Mouse (Mus musculus): ENCODE results near the gene Gng12. TPM values are rescaled to one million over a fixed set of nuclear protein-coding genes. Genes with fewer than 3 reads are reported as not detected.
A peak's percentile ranks its signal among the peaks of the same experiment; 100 is the strongest.
"Not testable (repeated sequence)": the region's sequence is repeated elsewhere in the genome, so short reads cannot be mapped to it uniquely, and the experiment has no call there.

Gng12 gene
- 33.4 and 36.9 TPM in 2 replicates for polyA plus RNA-seq (2015; fragmentation: Nextera tagmentation; extraction: Ambion mirVana)

DNA sequence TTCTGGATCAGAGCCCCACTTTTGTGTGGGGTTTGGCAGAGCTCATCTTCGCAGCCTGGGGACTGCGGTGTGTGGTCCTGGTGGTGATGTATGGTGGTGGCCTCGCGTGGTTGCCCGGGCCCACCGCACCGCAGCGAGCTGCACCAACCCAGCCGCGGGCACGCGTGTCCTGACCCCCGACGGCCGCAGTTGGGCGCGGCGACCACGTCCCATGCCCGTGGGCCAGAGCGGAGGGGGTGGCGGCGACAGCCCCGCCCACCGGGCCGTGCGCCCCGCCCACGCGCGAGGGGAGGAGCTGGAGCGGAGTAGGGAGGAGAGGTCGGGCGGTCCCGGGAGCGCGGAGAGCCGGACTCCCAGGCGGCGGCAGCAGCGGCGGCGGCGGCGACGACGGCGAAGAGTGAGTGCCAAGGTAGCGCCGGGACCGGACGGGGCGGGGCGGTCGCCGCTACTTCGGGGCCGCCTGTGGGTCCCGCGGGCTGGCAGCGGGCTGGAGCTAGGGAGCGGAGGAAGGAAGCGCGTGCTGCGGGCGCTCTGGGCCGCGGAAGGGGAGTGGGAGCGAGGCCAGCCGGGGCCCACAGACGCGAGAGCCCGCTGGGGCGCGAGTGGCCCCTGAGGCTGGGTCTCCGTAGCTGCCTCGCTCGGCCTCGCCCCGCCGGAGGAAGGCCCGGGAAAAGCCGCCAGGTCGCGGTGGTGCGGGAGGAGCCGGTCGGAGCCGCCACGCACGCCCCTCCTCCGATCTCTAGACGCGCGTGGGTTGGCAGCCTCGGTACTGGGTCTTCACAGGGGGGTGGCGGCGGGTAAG lies at the start of gene Gng12:
Gng12 (plus strand) TSS at position 279 of the 802 bp plus-strand sequence.
- no peaks in the 10 kb centered on the region for H3K36me3 ChIP-seq (ENCODE audit: control insufficient read depth, insufficient read depth)
- peak within 1 kb of the TSS; percentile 76 for H3K4me3 ChIP-seq (ENCODE audit: low read depth, low read length)
- H3K4me2 ChIP-seq (ENCODE audit: low read depth, low read length): peak within 1 kb of the TSS; percentile 95
- H3K9me3 ChIP-seq (replicated peaks; ENCODE audit: control insufficient read depth, low read length): no peaks in the 10 kb centered on the region
- ATAC-seq (ENCODE audit: low read depth): peak; percentile 90
- H3K9ac ChIP-seq (ENCODE audit: low read depth, low read length): peak within 1 kb of the TSS; percentile 81
- under 1% methylated on average over 86 of the region's 98 CpGs for WGBS (ENCODE audit: insufficient replicate concordance)
- H3K27ac ChIP-seq (ENCODE audit: low read length): peak within 1 kb of the TSS; percentile 74
- H3K4me1 ChIP-seq (ENCODE audit: control insufficient read depth, low read depth, low read length): peaks cover 5% of the 10 kb centered on the region
- H3K27me3 ChIP-seq (ENCODE audit: control insufficient read depth, insufficient read depth, low read depth, low read length): peaks cover 8% of the 10 kb centered on the region

DNA sequence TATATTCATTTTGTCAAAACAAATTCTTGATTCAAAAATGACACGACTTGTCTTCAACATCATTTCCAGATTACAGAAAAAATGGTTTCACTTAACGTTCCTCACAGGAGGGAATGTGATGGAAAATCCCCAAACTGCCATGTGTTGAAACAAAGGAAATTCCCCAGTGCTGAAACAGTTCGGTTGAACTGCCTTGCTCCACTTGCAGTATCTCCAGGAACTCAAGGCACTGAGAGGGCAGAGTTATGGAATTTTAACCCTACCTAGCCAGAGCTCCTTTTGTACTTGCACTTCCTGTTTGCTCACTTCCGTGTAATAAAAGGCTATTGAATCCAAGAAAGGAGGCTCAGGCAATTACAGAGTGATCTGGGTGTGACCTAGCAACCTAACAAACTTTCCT lies 47.3 kb upstream of the Gng12 start:
- no peak for ATAC-seq (ENCODE audit: low read depth)
- Histone ChIP-seq H3K4me2 (ENCODE audit: low read depth, low read length) (no peak overlapping the region), H3K9me3 (replicated peaks; ENCODE audit: control insufficient read depth, low read length) (no peaks in the 10 kb centered on the region), H3K27ac (ENCODE audit: low read length) (no peak overlapping the region), H3K4me3 (ENCODE audit: low read depth, low read length) (no peak overlapping the region), H3K9ac (ENCODE audit: low read depth, low read length) (no peak overlapping the region), H3K36me3 (ENCODE audit: control insufficient read depth, insufficient read depth) (no peaks in the 10 kb centered on the region), H3K27me3 (ENCODE audit: control insufficient read depth, insufficient read depth, low read depth, low read length) (no peaks in the 10 kb centered on the region), H3K4me1 (ENCODE audit: control insufficient read depth, low read depth, low read length) (no peaks in the 10 kb centered on the region)
- WGBS (ENCODE audit: insufficient replicate concordance): 28% methylated on average over 4 of the region's 4 CpGs

DNA sequence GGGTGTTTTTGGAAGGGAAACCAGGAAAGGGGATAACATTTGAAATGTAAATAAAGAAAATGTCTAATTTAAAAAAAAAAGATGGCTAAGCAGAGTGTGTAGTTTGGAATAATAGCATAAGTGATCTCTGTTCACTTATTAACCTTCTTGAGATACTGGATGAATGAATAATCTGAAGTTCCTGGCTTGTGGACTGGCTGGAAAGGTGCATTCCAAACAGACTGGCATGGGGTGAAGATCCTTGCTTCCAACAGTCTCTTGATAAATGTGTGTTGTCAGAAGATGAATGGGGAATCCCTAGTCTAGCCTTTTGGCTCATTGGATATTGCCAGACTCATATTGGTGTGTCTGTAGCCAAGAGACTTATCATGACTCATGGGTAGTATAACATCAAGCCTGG lies 40.0 kb upstream of the Gng12 start:
- H3K27me3 ChIP-seq (ENCODE audit: control insufficient read depth, insufficient read depth, low read depth, low read length): no peaks in the 10 kb centered on the region
- no peak for ATAC-seq (ENCODE audit: low read depth)
- no peaks in the 10 kb centered on the region for H3K4me1 ChIP-seq (ENCODE audit: control insufficient read depth, low read depth, low read length)
- no peak overlapping the region for H3K4me3 ChIP-seq (ENCODE audit: low read depth, low read length)
- H3K4me2 ChIP-seq (ENCODE audit: low read depth, low read length): no peak overlapping the region
- no peaks in the 10 kb centered on the region for H3K9me3 ChIP-seq (replicated peaks; ENCODE audit: control insufficient read depth, low read length)
- no peak overlapping the region for H3K27ac ChIP-seq (ENCODE audit: low read length)
- no peaks in the 10 kb centered on the region for H3K36me3 ChIP-seq (ENCODE audit: control insufficient read depth, insufficient read depth)
- no peak overlapping the region for H3K9ac ChIP-seq (ENCODE audit: low read depth, low read length)

DNA sequence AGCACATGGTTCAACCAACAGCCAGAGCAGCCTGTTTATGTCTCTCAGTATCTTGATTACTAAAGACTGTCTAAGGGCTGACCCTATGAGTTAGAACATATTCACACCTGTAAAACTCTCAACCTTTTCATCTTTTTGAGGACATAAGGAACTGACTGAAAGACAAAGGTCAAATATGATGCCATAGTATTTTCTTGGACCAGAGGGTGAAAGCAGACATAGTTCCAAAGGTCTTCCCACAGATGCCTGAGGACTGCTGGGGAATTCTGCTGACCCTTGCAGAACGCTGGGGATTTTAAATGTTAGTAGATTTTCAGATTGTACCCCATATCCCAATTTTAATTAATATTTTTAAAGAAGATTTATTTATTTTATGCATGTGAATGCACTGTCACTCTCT lies 37.8 kb upstream of the Gng12 start:
- no peak for ATAC-seq (ENCODE audit: low read depth)
- H3K4me2 ChIP-seq (ENCODE audit: low read depth, low read length): no peak overlapping the region
- H3K4me1 ChIP-seq (ENCODE audit: control insufficient read depth, low read depth, low read length): no peaks in the 10 kb centered on the region
- no peak overlapping the region for H3K27ac ChIP-seq (ENCODE audit: low read length)
- H3K36me3 ChIP-seq (ENCODE audit: control insufficient read depth, insufficient read depth): no peaks in the 10 kb centered on the region
- H3K9ac ChIP-seq (ENCODE audit: low read depth, low read length): no peak overlapping the region
- H3K4me3 ChIP-seq (ENCODE audit: low read depth, low read length): no peak overlapping the region
- no peaks in the 10 kb centered on the region for H3K27me3 ChIP-seq (ENCODE audit: control insufficient read depth, insufficient read depth, low read depth, low read length)
- no peaks in the 10 kb centered on the region for H3K9me3 ChIP-seq (replicated peaks; ENCODE audit: control insufficient read depth, low read length)
- 54% methylated on average over 1 of the region's 1 CpGs for WGBS (ENCODE audit: insufficient replicate concordance)

DNA sequence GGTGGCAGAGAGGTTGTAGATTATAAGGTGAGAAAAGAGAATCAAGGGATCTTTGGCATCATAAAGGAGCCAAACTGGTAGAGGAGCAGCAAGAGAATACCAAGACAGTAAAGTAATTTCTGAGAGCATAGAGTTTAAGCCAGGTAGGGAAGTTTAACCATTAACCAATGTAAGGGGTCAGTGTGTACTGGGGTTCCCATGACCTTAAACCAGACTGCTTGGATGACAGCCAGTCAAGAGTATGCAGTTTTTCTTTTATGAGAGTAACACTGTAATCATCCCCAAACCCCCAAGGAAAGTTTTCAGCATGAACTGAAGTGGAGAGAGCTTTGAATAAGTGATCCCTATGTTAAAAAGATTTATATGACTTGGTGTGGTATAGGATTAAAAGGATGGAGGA lies 36.8 kb upstream of the Gng12 start:
- Histone ChIP-seq H3K4me2 (ENCODE audit: low read depth, low read length) (no peak overlapping the region), H3K4me1 (ENCODE audit: control insufficient read depth, low read depth, low read length) (no peaks in the 10 kb centered on the region), H3K36me3 (ENCODE audit: control insufficient read depth, insufficient read depth) (no peaks in the 10 kb centered on the region), H3K27ac (ENCODE audit: low read length) (no peak overlapping the region), H3K9ac (ENCODE audit: low read depth, low read length) (no peak overlapping the region), H3K9me3 (replicated peaks; ENCODE audit: control insufficient read depth, low read length) (no peaks in the 10 kb centered on the region), H3K4me3 (ENCODE audit: low read depth, low read length) (no peak overlapping the region), H3K27me3 (ENCODE audit: control insufficient read depth, insufficient read depth, low read depth, low read length) (no peaks in the 10 kb centered on the region)
- peak; percentile 53; the same call in 1 of the 2 replicates for ATAC-seq (ENCODE audit: low read depth)

DNA sequence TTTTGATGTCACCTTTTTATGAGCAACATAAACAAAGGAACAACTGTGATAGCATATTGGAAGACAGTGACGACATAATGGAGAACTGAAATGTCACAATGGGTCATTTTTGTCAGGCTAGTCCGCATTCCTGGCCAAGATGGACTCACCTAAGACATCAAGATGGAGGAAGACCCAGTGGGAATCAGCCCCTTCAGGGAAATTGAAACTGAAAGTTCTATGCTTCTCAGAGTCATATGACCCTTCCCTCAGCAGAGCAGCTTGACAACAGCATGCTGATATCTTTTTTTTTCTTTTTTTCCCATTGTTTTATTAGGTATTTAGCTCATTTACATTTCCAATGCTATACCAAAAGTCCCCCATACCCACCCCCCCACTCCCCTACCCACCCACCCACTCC lies 31.7 kb upstream of the Gng12 start:
- H3K9ac ChIP-seq (ENCODE audit: low read depth, low read length): no peak overlapping the region
- H3K27ac ChIP-seq (ENCODE audit: low read length): no peak overlapping the region
- H3K4me2 ChIP-seq (ENCODE audit: low read depth, low read length): no peak overlapping the region
- H3K9me3 ChIP-seq (replicated peaks; ENCODE audit: control insufficient read depth, low read length): no peaks in the 10 kb centered on the region
- H3K36me3 ChIP-seq (ENCODE audit: control insufficient read depth, insufficient read depth): no peaks in the 10 kb centered on the region
- H3K4me1 ChIP-seq (ENCODE audit: control insufficient read depth, low read depth, low read length): no peaks in the 10 kb centered on the region
- 61% methylated on average over 2 of the region's 2 CpGs for WGBS (ENCODE audit: insufficient replicate concordance)
- no peak for ATAC-seq (ENCODE audit: low read depth)
- no peak overlapping the region for H3K4me3 ChIP-seq (ENCODE audit: low read depth, low read length)
- no peaks in the 10 kb centered on the region for H3K27me3 ChIP-seq (ENCODE audit: control insufficient read depth, insufficient read depth, low read depth, low read length)

DNA sequence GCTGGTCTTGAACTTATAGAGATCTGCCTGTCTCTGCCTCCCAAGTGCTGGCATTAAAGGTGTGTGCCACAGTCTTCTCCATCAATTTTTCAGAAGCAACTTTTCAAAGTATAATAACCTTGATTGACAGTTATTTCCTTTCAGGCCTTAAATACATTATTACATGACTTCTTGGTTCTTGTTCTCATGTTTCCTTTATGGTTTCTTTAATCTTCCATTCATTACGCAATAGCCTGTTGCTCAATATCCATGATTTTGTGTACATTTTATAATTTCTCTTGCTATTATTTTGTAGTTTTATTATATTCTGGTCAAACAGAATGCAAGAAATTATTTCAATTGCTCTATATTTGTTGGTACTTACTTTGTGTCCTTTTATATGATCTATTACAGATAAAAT lies 29.9 kb upstream of the Gng12 start:
- Histone ChIP-seq H3K9ac (ENCODE audit: low read depth, low read length) (no peak overlapping the region), H3K4me2 (ENCODE audit: low read depth, low read length) (no peak overlapping the region), H3K4me1 (ENCODE audit: control insufficient read depth, low read depth, low read length) (no peaks in the 10 kb centered on the region), H3K27me3 (ENCODE audit: control insufficient read depth, insufficient read depth, low read depth, low read length) (no peaks in the 10 kb centered on the region), H3K27ac (ENCODE audit: low read length) (no peak overlapping the region), H3K36me3 (ENCODE audit: control insufficient read depth, insufficient read depth) (no peaks in the 10 kb centered on the region), H3K9me3 (replicated peaks; ENCODE audit: control insufficient read depth, low read length) (no peaks in the 10 kb centered on the region), H3K4me3 (ENCODE audit: low read depth, low read length) (no peak overlapping the region)
- 75% methylated on average over 1 of the region's 1 CpGs for WGBS (ENCODE audit: insufficient replicate concordance)
- ATAC-seq (ENCODE audit: low read depth): no peak

DNA sequence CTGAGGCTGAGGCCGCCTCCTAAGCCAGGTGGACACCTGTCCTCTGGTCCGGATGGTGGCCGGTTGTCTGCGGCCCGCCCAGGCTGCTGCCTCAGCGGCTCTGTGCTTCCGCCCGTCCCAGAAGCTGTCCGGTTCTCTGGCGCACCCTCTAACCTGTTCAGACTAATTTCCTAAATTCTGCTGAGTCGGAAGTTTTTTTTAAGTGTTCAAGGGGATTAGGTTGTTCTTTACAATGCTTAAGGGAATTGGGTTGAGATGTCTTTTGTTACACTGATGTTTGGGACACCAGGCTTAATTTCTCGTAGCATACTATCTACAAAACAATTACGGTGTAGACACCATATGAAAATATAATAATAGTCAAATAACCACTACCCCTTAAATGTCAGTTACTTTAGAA lies 19.1 kb upstream of the Gng12 start:
- not testable (repeated sequence) for H3K27me3 ChIP-seq (ENCODE audit: control insufficient read depth, insufficient read depth, low read depth, low read length); H3K4me2 ChIP-seq (ENCODE audit: low read depth, low read length); H3K27ac ChIP-seq (ENCODE audit: low read length); H3K9ac ChIP-seq (ENCODE audit: low read depth, low read length); H3K36me3 ChIP-seq (ENCODE audit: control insufficient read depth, insufficient read depth); H3K4me3 ChIP-seq (ENCODE audit: low read depth, low read length); H3K4me1 ChIP-seq (ENCODE audit: control insufficient read depth, low read depth, low read length); ATAC-seq (ENCODE audit: low read depth); H3K9me3 ChIP-seq (replicated peaks; ENCODE audit: control insufficient read depth, low read length)
- 76% methylated on average over 10 of the region's 13 CpGs for WGBS (ENCODE audit: insufficient replicate concordance)

DNA sequence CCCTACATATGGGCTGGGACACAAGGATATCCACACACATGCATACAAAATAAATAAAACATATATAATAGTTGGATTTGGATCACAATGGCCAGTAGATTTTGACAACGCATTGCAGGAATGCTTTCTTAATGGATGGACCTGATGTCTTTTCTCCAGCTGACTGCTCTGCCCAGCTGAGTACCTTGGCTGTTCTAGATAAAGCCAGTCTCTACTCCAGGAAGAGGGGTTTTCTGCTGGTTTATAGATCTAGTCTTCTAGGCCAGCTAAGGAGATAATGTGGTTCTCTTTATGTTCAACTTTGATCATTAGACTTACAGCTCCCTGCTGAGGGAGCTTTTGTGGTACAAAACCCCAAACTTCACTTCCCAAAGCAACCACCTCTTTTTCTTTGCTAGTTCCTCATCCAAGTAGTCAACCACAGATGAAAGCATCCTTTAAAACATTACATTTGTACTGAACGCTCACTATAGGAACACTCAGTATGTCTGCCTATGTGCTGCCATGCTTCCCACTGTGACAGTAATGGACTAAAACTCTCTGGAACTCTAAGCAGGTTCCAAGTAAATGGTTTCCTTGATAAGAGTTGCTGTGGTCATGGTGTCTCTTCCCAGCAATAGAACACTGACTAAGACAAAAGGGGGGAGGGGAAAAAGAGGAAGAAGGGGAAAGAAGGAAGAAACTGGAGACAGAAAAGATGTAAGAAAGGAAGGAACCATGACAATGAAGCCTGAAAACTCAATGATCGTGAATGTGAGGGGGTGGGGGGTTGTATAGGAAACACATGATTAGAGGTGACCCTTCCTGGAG lies 5.6 kb upstream of the Gng12 start:
- ATAC-seq (ENCODE audit: low read depth): no peak
- Histone ChIP-seq H3K9me3 (replicated peaks; ENCODE audit: control insufficient read depth, low read length) (no peaks in the 10 kb centered on the region), H3K36me3 (ENCODE audit: control insufficient read depth, insufficient read depth) (no peaks in the 10 kb centered on the region), H3K27ac (ENCODE audit: low read length) (no peak overlapping the region), H3K4me3 (ENCODE audit: low read depth, low read length) (no peak overlapping the region), H3K4me2 (ENCODE audit: low read depth, low read length) (no peak overlapping the region), H3K9ac (ENCODE audit: low read depth, low read length) (no peak overlapping the region), H3K27me3 (ENCODE audit: control insufficient read depth, insufficient read depth, low read depth, low read length) (no peaks in the 10 kb centered on the region), H3K4me1 (ENCODE audit: control insufficient read depth, low read depth, low read length) (no peaks in the 10 kb centered on the region)
- WGBS (ENCODE audit: insufficient replicate concordance): 37% methylated on average over 3 of the region's 3 CpGs

All from liver, embryonic 16.5 days (tissue).